Mouse (Mus musculus) Patski (cell line): ENCODE measurements around the gene Olfr1305. TPM values are rescaled to one million over a fixed set of nuclear protein-coding genes. Genes with fewer than 3 reads are reported as not detected.

Source experiments
- ATAC-seq: fragments of 100-300 bp; one replicate; pipeline ENCODE4 v1.8.0; 2021
- CTCF ChIA-PET: fragments of 350-600 bp; sonication (Branson Sonifier 250); formaldehyde crosslinking; loops from one replicate; lab custom pipeline; 2022; ENCODE audit warnings: inconsistent platforms; lab: Charles Lee
- POLR2A ChIA-PET: fragments of 350-600 bp; sonication (Branson Sonifier 250); formaldehyde crosslinking; loops from one replicate; lab custom pipeline; 2022; ENCODE audit warnings: antibody characterized with exemption, inconsistent platforms; lab: Charles Lee
- DNase-seq: peaks from one replicate; pipeline ENCODE4 v3.0.0-alpha.2; 2011; ENCODE audit warnings: low read depth, low spot score
- H3K27me3 ChIP-seq: fragments of 371-371 bp; one replicate; pipeline ENCODE4 v1.5.1; 2021
- CTCF ChIP-seq: fragments of 100-300 bp; IDR thresholded peaks from one replicate; pipeline ENCODE4 v1.5.1; 2021
- in situ Hi-C: fragments of 300-500 bp; cut with MboI; formaldehyde crosslinking; loops from 3 replicates; pipeline ENCODE4 v1.11.1; 2018; ENCODE audit warnings: low pct_unique_long_range_greater_than_20kb, mixed read lengths
- polyA plus RNA-seq: library from polyadenylated mRNA; unstranded; gene quantifications from one replicate; pipeline ENCODE4 v1.2.3, GENCODE M21; 2021

Olfr1305 gene
- not detected for polyA plus RNA-seq

DNA sequence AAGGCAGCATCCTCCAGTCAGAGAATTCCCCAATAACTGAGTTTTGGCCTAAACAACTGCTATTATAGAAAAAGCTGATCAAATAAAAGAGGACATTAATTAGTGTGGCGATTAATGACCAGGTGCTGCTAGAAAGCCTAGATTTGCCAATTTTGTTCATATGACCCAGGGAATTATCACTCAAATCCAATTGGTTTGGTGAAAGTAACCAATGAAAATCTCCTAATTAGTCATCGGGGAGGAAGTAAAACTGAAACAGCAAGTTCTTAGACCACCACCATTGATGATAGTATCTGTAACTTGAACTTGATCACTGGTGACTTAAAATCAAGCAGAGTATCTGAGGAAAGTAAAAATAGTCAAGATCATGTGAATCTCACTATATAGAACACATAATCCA lies at the start of gene Olfr1305:
Gene Olfr1305 (minus strand): TSS at position 101 of the 400 bp plus-strand sequence.
- DNase-seq (no peak), ATAC-seq (no peak)
- ChIA-PET POLR2A (no interaction called here), CTCF (no interaction called here)
- in situ Hi-C loops, result no loop called here
- TF ChIP-seq CTCF, result no peak
- H3K27me3 ChIP-seq, result no peaks in the 10 kb centered on the region

DNA sequence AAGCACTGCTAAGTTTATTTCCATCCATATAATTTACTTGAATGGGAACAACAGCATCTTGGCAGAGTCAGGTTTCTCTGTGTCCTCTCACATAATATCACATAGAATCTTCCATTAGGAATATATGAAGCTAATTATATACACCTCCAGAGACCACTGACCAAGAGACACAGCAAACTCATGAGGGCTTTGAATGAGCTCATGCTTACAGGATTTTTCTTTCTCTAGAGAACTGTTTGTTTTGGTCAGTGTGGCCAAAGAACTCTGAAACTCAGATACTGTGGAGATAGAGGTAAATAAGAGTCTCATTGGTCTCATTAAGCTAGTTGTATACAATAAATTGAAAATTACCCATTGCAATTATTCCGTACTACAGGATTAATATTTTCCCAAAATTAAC lies 39.2 kb upstream of the Olfr1305 start, which contains the start of gene Olfr1306:
Gene Olfr1306 (minus strand): TSS at position 101 of the 400 bp plus-strand sequence.
- no peak for DNase-seq
- in situ Hi-C loops, result no loop called here
- ChIA-PET CTCF (interaction anchor here (1.3 kb wide), 1 partner anchor 9 kb away, joined by 4 read pairs; no protein-coding TSS in a partner anchor), POLR2A (no interaction called here)
- no peak for TF ChIP-seq CTCF
- no peak for ATAC-seq
- no peaks in the 10 kb centered on the region for H3K27me3 ChIP-seq

DNA sequence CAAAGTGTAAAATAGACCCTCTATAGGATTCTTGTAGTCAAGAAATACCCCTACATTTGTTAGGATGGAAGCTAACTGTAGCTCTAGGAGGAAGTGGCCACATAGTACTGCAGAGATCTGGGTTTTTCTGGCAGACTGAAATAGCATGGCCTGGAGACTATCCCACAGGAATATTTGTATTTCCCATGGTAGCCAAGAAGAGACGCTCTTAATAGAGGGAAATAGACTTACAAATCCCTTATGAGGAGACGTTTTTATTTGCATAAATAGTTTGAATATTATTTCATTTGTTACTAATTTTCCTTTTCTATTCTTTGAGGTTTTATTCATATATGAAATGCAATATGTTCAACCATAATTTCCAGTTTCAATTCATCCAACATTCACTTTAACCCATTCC lies 56.7 kb downstream of the Olfr1305 start, which contains the start of gene Olfr1303:
Gene Olfr1303 (minus strand): TSS at position 101 of the 400 bp plus-strand sequence.
- TF ChIP-seq CTCF, result no peak
- CTCF ChIA-PET, result no interaction called here
- ATAC-seq (no peak), DNase-seq (no peak)
- no peaks in the 10 kb centered on the region for H3K27me3 ChIP-seq
- POLR2A ChIA-PET, result no interaction called here
- in situ Hi-C loops, result no loop called here

Other genes starting within 250 kb of the Olfr1305 start
- gene Olfr1298, start 227.9 kb downstream of the Olfr1305 start, polyA plus RNA-seq, result not detected
- gene Olfr1299, start 215.7 kb downstream of the Olfr1305 start, polyA plus RNA-seq, result not detected
- gene Olfr1301, start 126.1 kb downstream of the Olfr1305 start, polyA plus RNA-seq, result not detected
- gene Olfr1302, start 99.7 kb downstream of the Olfr1305 start, polyA plus RNA-seq, result not detected
- gene Olfr1303, start 56.8 kb downstream of the Olfr1305 start, polyA plus RNA-seq, result not detected
- gene Olfr1306, start 39.1 kb upstream of the Olfr1305 start, polyA plus RNA-seq, result not detected
- under 0.01 TPM for gene Olfr1307, start 72.3 kb upstream of the Olfr1305 start, polyA plus RNA-seq
- gene Olfr1308, start 87.8 kb upstream of the Olfr1305 start, polyA plus RNA-seq, result not detected
- gene Olfr1309, start 113.1 kb upstream of the Olfr1305 start, polyA plus RNA-seq, result not detected
- gene Olfr1310, start 135.6 kb upstream of the Olfr1305 start, polyA plus RNA-seq, result not detected
- not detected for gene Olfr1311, start 147.3 kb upstream of the Olfr1305 start, polyA plus RNA-seq
- gene Olfr1312, start 173.1 kb upstream of the Olfr1305 start, polyA plus RNA-seq, result not detected
- not detected for gene Olfr1313, start 200.7 kb upstream of the Olfr1305 start, polyA plus RNA-seq
- 0.74 TPM for gene Olfr1314, start 219.6 kb upstream of the Olfr1305 start, polyA plus RNA-seq
- not detected for gene Olfr1315-ps1, start 238.3 kb upstream of the Olfr1305 start, polyA plus RNA-seq